Mouse (Mus musculus): Measurements from ENCODE around the gene March8.
A peak's percentile ranks its signal among the peaks of the same experiment; 100 is the strongest.
"Not testable (repeated sequence)": the region's sequence is repeated elsewhere in the genome, so short reads cannot be mapped to it uniquely, and the experiment has no call there.

Gene March8

GRCm38 (mm10) chr6:116337835-116338501, at the start of gene March8:
Gene March8, plus strand, starts transcription at chr6:116338024.
- DNase-seq (ENCODE audit: low spot score) = peak; percentile 98

GRCm38 (mm10) chr6:116311411-116311810, 26.4 kb upstream of the March8 start:
- DNase-seq (ENCODE audit: low spot score) = no peak

- DNase-seq (ENCODE audit: low spot score) = no peak
Observed at GRCm38 (mm10) chr6:116319259-116319658, 18.6 kb upstream of the March8 start.

GRCm38 (mm10) chr6:116326641-116327040, 11.2 kb upstream of the March8 start:
- DNase-seq (ENCODE audit: low spot score) = no peak

GRCm38 (mm10) chr6:116331396-116331795, 6.4 kb upstream of the March8 start:
- no peak for DNase-seq (ENCODE audit: low spot score)

DNA sequence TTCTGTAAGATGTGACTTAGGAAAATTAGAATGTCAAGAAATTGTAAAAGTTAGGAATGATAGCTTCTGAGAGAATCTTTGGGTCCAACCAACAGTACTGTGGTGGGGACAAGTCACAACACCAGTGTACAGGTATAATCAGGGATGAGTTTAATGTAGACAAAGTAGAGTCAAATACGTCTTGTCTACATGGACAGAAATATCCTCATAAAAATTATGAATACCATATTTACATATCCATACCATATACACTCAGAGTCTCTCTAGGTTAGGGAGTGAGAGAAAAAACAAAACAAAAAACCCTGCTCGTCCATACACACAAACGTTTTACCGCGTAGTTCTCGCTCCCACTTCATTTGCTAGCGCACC, 374 bp upstream of the March8 start:
- no peak for DNase-seq (ENCODE audit: low spot score)

- DNase-seq (ENCODE audit: low spot score) = no peak
Observed at GRCm38 (mm10) chr6:116338520-116338919, 696 bp downstream of the March8 start.

- no peak for DNase-seq (ENCODE audit: low spot score)
Observed at GRCm38 (mm10) chr6:116339088-116339487, 1.3 kb downstream of the March8 start.

GRCm38 (mm10) chr6:116340521-116340920, 2.7 kb downstream of the March8 start:
- DNase-seq (ENCODE audit: low spot score) = no peak

DNA sequence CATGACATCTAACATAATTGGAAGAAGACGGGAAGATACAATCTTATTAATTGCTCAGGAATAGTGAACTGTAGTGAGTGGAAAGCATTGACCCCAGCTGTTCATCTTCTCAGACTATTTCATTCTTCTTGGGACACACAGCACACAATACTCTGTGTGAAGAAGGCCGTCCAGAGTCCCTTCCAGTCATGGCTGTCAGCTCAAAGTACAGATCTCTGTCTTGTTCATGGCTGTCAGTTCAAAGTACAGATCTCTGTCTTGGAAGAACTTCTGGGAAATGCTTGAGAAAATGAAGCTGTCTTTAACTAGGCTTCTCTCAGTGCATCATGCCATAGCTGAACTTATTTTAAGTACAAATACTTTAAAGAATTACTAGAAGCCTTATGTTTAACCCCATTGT, 10.1 kb downstream of the March8 start:
- no peak for DNase-seq (ENCODE audit: low spot score)

- DNase-seq (ENCODE audit: low spot score) = no peak
Observed at GRCm38 (mm10) chr6:116349997-116350396, 12.2 kb downstream of the March8 start.

GRCm38 (mm10) chr6:116350643-116351042, 12.8 kb downstream of the March8 start:
- no peak for DNase-seq (ENCODE audit: low spot score)

DNA sequence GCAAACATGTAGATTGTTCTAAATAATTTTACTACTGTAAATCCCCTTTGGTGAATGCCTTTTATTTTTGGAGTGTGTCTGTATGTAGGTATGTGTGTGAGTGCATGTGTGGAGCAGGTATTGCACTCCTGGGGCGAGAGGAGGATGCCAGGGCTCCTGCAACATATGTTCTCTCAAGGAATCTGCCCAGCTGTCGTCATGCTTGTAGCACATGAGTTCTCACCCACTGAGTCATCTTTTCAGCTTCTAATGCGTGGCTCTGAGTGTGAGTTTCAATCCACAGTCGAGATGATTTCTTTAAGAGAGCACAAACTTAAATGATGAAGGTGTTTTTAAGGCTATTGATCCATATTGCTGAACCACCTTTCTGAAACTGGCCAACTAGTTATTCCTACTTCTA, 13.7 kb downstream of the March8 start:
- no peak for DNase-seq (ENCODE audit: low spot score)

DNA sequence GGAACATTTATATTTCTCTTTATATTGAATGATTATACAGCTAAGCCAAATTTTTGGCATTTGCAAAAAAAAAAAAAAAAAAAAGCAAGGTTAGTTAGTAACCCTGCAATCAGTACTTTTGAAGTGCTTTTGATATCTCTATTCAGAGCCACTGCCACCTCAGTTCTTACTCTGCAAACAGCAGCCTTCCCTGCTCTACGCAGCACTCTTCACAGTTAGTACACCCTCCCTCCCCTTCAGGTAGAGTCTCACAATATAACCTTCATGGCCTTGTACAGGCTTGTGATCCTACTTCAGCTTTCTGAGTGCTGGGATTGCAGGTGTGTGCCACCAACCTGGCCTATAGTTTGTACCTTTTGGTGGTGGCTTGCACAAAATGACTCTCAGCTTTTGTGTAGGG, 15.6 kb downstream of the March8 start:
- no peak for DNase-seq (ENCODE audit: low spot score)

DNA sequence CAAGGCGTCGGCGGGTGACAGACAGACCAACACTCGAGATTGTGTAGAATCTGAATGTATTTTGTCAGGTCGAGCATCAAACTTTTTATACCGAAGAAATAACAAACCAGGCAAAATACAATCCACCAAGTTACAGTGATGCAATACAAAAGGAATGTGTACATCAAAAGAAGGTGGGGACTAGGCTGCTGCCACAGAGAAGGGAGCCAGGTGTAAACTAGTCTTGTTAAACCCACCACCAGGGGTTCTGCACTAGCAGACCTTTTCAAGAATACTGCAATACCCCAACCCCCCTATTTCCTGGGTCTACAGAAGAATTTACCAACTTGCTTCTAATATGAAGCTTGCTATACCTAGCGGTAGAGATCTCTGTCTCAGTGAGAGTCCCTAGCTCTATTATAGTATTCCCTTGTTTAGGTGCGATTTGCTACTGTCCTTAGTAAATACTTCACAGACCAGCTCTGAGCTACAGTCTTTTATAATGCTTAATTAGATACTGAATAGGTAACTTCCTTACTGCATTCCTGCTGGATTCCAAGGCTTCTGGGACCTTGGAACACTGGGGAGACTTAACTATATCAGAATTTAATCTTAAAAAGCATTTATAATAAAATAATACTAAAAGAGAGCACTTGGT, 18.6 kb downstream of the March8 start:
- not testable (repeated sequence) for DNase-seq (ENCODE audit: low spot score)

DNA sequence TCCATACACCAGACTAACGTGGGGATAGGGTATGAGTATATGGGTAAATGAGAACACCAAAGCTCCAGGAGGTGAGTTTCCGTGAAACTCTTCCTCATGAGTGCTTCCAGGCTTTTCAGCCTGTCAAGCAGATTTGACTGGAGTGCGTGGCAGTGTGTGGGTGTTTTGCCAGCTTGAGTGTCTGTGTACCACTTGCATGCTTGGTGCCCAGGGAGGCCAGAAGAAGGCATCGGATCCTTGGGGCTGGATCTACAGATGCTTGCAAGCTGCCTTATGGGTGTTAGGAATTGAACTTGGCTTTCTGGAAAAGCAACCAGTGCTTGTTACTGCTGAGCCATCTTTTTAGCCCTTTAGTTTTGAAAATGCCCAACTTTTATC, 19.1 kb downstream of the March8 start:
- no peak for DNase-seq (ENCODE audit: low spot score)

- no peak for DNase-seq (ENCODE audit: low spot score)
Observed at GRCm38 (mm10) chr6:116358056-116358455, 20.2 kb downstream of the March8 start.

DNA sequence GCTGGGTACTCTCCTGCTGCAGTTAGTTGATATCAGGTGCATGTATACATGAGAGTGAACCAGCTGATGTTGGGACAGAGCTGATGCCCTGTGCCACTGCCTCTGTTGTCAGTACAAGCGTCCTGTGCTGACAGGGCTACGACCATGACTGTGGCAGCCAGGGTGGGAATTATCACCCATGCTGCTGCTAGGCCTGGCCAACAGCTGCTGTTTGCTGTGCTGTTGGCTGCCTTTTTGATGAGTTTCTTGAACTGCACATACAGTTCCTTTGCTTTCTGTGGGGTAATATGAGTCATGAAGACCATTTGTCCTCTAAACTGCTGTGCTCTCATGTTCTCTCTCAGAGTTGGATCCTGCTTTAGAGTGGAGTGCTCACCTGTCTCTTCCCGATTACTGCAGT, 21.4 kb downstream of the March8 start:
- DNase-seq (ENCODE audit: low spot score) = no peak

DNA sequence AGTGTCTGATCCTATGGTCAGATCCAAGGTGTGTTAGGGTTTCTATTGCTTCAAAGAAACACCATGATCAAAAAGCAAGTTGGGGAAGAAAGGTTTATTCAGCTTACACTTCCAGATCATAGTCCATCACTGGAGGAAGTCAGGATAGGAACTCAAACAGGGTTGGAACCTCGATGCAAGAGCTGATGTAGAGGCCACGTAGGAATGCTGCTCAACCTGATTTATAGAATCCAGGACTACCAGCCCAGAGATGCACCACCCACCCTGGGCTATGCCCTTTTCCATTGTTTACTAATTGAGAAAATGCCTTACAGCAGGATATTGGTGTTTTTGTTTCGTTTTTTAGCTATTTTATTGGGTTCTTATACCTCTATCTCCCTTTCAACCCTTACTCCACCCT, 23.6 kb downstream of the March8 start:
- DNase-seq (ENCODE audit: low spot score) = no peak

DNA sequence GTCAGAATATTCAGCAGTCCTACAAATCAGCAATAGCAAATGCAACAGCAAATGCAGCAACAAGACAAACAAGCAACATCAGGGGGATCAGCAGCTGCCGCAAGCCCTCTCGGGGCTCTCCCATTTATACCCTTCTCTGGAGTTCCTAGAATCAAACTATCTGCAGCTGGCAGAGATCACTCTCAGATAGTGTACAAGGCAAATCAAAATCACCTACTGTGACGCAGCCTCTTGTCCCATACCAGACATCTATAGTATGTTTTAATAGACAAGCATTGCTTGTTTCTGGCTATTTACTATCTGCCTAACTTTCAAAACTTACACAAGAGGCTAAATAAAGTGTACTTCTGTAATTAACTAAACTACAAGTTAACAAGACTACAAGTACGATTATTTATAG, 24.2 kb downstream of the March8 start:
- DNase-seq (ENCODE audit: low spot score) = no peak

DNA sequence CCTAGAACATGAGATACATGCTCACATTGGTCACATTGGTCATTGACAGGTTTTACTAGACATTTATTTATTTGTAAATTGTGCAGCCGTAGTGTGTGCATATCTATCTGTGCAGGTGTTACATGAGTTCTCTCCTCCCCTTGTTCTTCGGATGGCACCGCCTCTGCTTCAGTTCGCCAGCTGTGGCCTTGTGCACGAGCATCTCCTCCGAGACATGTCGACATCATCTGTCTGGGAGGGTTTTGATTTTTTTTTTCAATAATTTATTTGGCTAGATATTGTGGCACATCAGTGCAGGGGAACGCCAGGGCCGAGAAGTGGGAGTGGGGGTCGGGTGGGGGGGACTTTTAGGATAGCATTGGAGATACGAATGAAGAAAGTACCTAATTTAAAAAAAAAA, 30.1 kb downstream of the March8 start:
- DNase-seq (ENCODE audit: low spot score) = no peak

DNA sequence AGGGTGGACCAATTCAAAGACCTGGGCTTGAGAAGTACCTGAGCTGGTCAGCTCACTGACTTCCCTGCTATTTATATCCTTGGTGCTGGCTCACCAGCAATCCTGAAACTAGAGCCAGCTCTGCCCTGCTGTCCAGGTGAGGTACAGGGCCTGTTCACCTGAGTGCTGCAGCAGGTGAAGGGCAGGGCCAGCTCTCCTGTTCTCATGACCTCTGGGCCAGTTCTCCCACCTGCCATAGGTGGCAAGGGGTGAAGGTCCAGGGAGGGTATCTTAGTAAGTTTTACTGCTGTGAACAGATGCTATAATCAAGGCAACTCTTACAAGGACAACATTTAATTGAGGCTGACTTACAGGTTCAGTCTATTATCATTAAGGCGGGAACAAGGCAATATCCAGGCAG, 32.0 kb downstream of the March8 start:
- no peak for DNase-seq (ENCODE audit: low spot score)

GRCm38 (mm10) chr6:116370216-116370976, 32.6 kb downstream of the March8 start:
- DNase-seq (ENCODE audit: low spot score) = no peak
